Mouse (Mus musculus): ENCODE results near the gene Adgrl1. TPM values are rescaled to one million over a fixed set of nuclear protein-coding genes. Genes with fewer than 3 reads are reported as not detected.

Gene Adgrl1
- total and polyA plus RNA-seq, 3 experiments = 11.3 to 31.2 (median 18.5) TPM

DNA sequence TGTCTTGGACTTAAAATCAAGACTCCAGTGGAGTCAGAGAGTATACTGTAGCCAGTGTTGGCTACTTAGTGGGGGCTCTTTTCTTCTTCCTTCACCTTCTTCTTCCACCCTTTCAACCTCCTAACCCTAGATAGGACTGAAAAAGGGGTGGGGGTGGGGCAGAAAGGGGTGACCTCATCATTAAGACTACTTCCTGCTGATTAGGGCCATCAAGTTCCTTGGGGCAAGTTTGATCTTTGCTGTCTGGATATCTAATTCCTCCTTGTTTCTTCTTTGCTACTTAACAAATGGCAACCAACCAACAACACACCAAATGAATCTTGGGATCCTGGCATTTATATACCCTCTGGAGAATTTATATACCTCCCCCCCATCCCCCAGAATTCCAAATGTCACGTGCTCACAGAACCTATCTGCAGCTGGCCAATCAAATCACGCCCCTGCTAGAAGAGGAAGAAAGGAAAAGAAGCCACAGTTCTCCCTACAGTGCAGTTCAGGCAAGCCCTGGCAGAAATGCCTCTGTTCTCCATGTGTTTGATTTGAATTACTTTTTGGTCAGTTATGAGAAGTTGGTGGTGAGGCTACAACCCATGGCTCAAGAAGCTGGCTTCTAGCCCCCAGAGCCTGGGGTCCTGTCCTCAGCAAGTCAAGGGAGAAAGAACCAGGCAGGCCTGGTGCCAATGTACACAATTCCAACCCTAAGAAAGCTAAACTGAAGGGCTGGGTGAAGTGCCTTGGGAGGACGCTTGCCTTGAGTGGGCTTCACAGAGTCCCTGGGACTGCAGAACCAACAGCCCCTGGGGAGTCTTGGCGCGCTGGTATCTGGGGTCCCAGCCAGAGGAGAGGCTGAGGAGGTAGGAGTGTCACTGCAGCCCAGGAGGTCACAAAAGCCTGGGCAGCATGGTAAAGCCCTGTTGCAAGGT lies 12.2 kb downstream of the Adgrl1 start:
- H3K9me3 ChIP-seq (replicated peaks) = no peaks in the 10 kb centered on the region
- ATAC-seq (ENCODE audit: extremely low read depth, insufficient number of reproducible peaks, low FRiP score, poor library complexity, severe bottlenecking) = no peak
- H3K4me1 ChIP-seq (ENCODE audit: insufficient read depth, low read depth, low read length) = peaks cover 9% of the 10 kb centered on the region
- TF ChIP-seq POLR2AphosphoS5 (IDR thresholded peaks at IDR 0.05; ENCODE audit: insufficient replicate concordance, low read depth, low read length) = no peak
- no peak for TF ChIP-seq CTCF (IDR thresholded peaks at IDR 0.05; ENCODE audit: low read depth, low read length)
- H3K36me3 ChIP-seq (replicated peaks) = peaks cover 58% of the 10 kb centered on the region
- H3K27me3 ChIP-seq (ENCODE audit: insufficient read depth, low read length) = peaks cover 12% of the 10 kb centered on the region; the same call in 1 of the 2 replicates
- no peak for DNase-seq (ENCODE audit: low spot score)
- no peak overlapping the region for H3K4me3 ChIP-seq (ENCODE audit: low read depth, low read length)

DNA sequence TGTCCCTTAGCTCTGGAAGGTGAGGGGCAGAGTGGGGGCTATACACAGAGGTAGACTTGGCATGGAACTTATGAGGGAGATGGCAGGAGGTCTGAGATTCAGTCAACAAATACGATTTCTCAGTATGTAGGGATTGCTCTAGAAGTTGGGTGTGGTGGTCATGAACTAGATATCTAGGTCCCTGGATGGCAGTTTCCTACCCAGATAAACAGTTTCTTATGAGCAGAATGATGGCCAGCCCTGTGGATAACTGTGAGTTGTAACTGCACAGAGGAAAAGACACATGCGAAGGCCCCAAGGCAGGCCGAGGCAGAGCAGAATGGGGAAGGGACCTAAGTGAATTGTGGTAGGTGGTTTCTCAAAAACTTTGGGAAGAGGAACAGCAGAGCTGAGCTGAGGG lies 14.3 kb downstream of the Adgrl1 start:
- DNase-seq (ENCODE audit: low spot score) (no peak), ATAC-seq (ENCODE audit: extremely low read depth, insufficient number of reproducible peaks, low FRiP score, poor library complexity, severe bottlenecking) (no peak)
- H3K27me3 ChIP-seq (ENCODE audit: insufficient read depth, low read length) = peaks cover 6% of the 10 kb centered on the region; the same call in 1 of the 2 replicates
- H3K4me3 ChIP-seq (ENCODE audit: low read depth, low read length) = no peak overlapping the region
- peaks cover 60% of the 10 kb centered on the region for H3K36me3 ChIP-seq (replicated peaks)
- peaks cover 3% of the 10 kb centered on the region; the same call in 1 of the 2 replicates for H3K4me1 ChIP-seq (ENCODE audit: insufficient read depth, low read depth, low read length)
- no peaks in the 10 kb centered on the region for H3K9me3 ChIP-seq (replicated peaks)
- TF ChIP-seq GATA1 (IDR thresholded peaks at IDR 0.05; ENCODE audit: borderline replicate concordance, low read length) (no peak), GATA2 (IDR thresholded peaks at IDR 0.05; ENCODE audit: borderline replicate concordance, low read depth, low read length) (no peak), CTCF (IDR thresholded peaks at IDR 0.05; ENCODE audit: low read depth, low read length) (no peak), TAL1 (conservative IDR thresholded peaks at IDR 0.05; ENCODE audit: low read depth, low read length) (no peak), POLR2AphosphoS5 (IDR thresholded peaks at IDR 0.05; ENCODE audit: insufficient replicate concordance, low read depth, low read length) (no peak)

DNA sequence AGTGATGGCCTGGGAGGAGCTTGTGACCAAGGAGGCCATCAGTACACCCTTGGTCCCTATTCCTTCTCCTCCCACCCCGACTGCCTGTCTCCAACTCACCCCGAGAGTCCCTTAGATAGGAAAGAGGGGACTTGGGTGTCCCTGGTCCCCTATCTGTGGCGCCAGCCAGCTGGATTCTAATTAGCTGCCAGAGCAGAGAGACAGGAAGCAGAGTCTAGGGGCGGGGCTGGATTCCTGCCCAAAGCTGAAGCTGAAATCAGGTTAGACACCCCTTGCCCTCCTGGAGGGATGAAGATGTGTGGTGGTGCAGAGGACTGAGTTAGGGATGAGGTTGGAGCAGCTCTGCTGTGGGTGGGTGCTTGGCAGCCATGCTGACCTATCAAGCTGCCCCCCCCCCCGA lies 15.0 kb downstream of the Adgrl1 start:
- Histone ChIP-seq H3K4me3 (ENCODE audit: low read depth, low read length) (no peak overlapping the region), H3K4me1 (ENCODE audit: insufficient read depth, low read depth, low read length) (no peaks in the 10 kb centered on the region; the same call in none of the 2 replicates), H3K36me3 (replicated peaks) (peaks cover 60% of the 10 kb centered on the region), H3K9me3 (replicated peaks) (no peaks in the 10 kb centered on the region), H3K27me3 (ENCODE audit: insufficient read depth, low read length) (peaks cover 2% of the 10 kb centered on the region; the same call in 1 of the 2 replicates)
- ATAC-seq (ENCODE audit: extremely low read depth, insufficient number of reproducible peaks, low FRiP score, poor library complexity, severe bottlenecking) (no peak), DNase-seq (ENCODE audit: low spot score) (no peak)
- TF ChIP-seq POLR2AphosphoS5 (IDR thresholded peaks at IDR 0.05; ENCODE audit: insufficient replicate concordance, low read depth, low read length) (no peak), CTCF (IDR thresholded peaks at IDR 0.05; ENCODE audit: low read depth, low read length) (no peak), GATA1 (IDR thresholded peaks at IDR 0.05; ENCODE audit: borderline replicate concordance, low read length) (no peak), GATA2 (IDR thresholded peaks at IDR 0.05; ENCODE audit: borderline replicate concordance, low read depth, low read length) (no peak), TAL1 (conservative IDR thresholded peaks at IDR 0.05; ENCODE audit: low read depth, low read length) (no peak)

DNA sequence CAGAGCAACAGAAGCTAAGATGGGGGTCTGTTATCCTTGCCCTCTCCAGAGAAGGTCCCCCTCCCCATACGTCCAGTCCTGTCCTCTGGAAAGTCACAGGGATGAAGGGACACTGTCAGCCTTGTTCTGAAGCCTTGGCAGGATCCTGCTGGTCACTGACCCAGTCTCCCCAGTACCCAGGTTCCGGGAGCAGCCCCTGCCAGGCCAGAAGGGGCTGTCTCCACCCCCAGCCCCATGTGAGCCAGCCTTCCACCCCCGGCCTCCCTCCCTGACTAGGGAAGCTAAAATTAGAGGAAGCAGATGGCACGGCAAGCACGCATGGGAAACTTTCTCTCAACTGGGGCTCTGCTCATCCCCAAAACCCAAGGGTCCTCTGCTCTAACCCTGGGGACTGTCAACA lies 16.1 kb downstream of the Adgrl1 start:
- no peak for ATAC-seq (ENCODE audit: extremely low read depth, insufficient number of reproducible peaks, low FRiP score, poor library complexity, severe bottlenecking)
- DNase-seq (ENCODE audit: low spot score) = no peak
- no peaks in the 10 kb centered on the region for H3K9me3 ChIP-seq (replicated peaks)
- no peak for TF ChIP-seq CTCF (IDR thresholded peaks at IDR 0.05; ENCODE audit: low read depth, low read length)
- TF ChIP-seq POLR2AphosphoS5 (IDR thresholded peaks at IDR 0.05; ENCODE audit: insufficient replicate concordance, low read depth, low read length) = no peak
- TF ChIP-seq TAL1 (conservative IDR thresholded peaks at IDR 0.05; ENCODE audit: low read depth, low read length) = no peak
- TF ChIP-seq GATA2 (IDR thresholded peaks at IDR 0.05; ENCODE audit: borderline replicate concordance, low read depth, low read length) = no peak
- no peak for TF ChIP-seq GATA1 (IDR thresholded peaks at IDR 0.05; ENCODE audit: borderline replicate concordance, low read length)
- H3K4me3 ChIP-seq (ENCODE audit: low read depth, low read length) = no peak overlapping the region
- H3K36me3 ChIP-seq (replicated peaks) = peaks cover 60% of the 10 kb centered on the region
- H3K27me3 ChIP-seq (ENCODE audit: insufficient read depth, low read length) = peaks cover 2% of the 10 kb centered on the region; the same call in 1 of the 2 replicates
- no peaks in the 10 kb centered on the region; the same call in none of the 2 replicates for H3K4me1 ChIP-seq (ENCODE audit: insufficient read depth, low read depth, low read length)

DNA sequence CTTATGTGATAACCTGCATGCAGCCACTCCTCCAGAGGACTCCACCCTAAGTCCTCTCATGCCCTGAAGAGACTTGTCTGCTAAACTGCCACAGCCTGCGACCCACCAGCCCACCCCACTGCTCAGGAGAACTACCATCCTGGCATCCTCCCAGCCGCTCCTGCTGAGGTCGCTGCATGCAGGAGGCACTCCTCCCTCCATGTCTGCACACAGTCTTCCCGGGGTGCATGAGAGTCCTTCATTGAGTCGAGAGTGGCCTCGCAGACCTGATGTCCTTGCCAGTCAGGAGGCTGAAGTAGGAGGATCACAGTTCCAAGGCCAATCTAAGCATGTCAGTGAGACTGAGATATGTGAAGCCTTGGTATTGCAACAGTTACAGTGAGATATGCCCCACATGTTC lies 17.7 kb downstream of the Adgrl1 start:
- TF ChIP-seq GATA2 (IDR thresholded peaks at IDR 0.05; ENCODE audit: borderline replicate concordance, low read depth, low read length) = no peak
- no peak for TF ChIP-seq POLR2AphosphoS5 (IDR thresholded peaks at IDR 0.05; ENCODE audit: insufficient replicate concordance, low read depth, low read length)
- TF ChIP-seq GATA1 (IDR thresholded peaks at IDR 0.05; ENCODE audit: borderline replicate concordance, low read length) = no peak
- no peak for TF ChIP-seq TAL1 (conservative IDR thresholded peaks at IDR 0.05; ENCODE audit: low read depth, low read length)
- no peak for TF ChIP-seq CTCF (IDR thresholded peaks at IDR 0.05; ENCODE audit: low read depth, low read length)
- H3K9me3 ChIP-seq (replicated peaks) = no peaks in the 10 kb centered on the region
- peaks cover 2% of the 10 kb centered on the region for H3K4me1 ChIP-seq (ENCODE audit: insufficient read depth, low read depth, low read length)
- peaks cover 69% of the 10 kb centered on the region for H3K36me3 ChIP-seq (replicated peaks)
- no peak overlapping the region for H3K4me3 ChIP-seq (ENCODE audit: low read depth, low read length)
- ATAC-seq (ENCODE audit: extremely low read depth, insufficient number of reproducible peaks, low FRiP score, poor library complexity, severe bottlenecking) (no peak), DNase-seq (ENCODE audit: low spot score) (no peak)
- peaks cover 2% of the 10 kb centered on the region; the same call in 1 of the 2 replicates for H3K27me3 ChIP-seq (ENCODE audit: insufficient read depth, low read length)

DNA sequence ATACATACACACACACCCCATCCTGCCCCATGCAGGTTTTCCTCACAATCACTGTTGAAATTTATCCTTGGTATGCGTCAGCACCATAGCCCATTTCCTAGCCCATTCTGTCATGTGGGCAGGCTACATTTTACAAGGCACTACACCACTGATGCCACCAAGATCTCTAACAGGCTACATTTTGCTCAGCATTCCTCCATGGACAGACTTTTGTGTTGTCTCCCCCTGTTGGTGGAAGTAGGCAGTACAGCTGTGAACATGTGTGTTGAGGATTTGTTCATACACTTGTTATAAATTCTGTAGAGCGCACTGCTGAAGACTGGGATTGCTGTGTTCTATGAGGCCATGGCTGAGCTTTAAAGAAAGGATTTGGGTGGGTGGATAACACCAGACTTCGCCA lies 21.7 kb downstream of the Adgrl1 start:
- H3K36me3 ChIP-seq (replicated peaks) = peaks cover 89% of the 10 kb centered on the region

More for the DNA sequence above, 21.7 kb downstream of the Adgrl1 start:
- Histone ChIP-seq H3K4me3 (ENCODE audit: low read depth, low read length) (no peak overlapping the region), H3K9me3 (replicated peaks) (no peaks in the 10 kb centered on the region), H3K27me3 (ENCODE audit: insufficient read depth, low read length) (no peaks in the 10 kb centered on the region; the same call in 1 of the 2 replicates), H3K4me1 (ENCODE audit: insufficient read depth, low read depth, low read length) (peaks cover 2% of the 10 kb centered on the region; the same call in 1 of the 2 replicates)
- TF ChIP-seq CTCF (IDR thresholded peaks at IDR 0.05; ENCODE audit: low read depth, low read length) (peak; percentile 77), GATA1 (IDR thresholded peaks at IDR 0.05; ENCODE audit: borderline replicate concordance, low read length) (no peak)
- DNase-seq (ENCODE audit: low spot score) = peak; percentile 65
- ATAC-seq (ENCODE audit: extremely low read depth, insufficient number of reproducible peaks, low FRiP score, poor library complexity, severe bottlenecking) = no peak

Data from G1E (cell line).